Comparison of ENCODE assay signal across 11 mouse cellular contexts in the genomic region with DNA sequence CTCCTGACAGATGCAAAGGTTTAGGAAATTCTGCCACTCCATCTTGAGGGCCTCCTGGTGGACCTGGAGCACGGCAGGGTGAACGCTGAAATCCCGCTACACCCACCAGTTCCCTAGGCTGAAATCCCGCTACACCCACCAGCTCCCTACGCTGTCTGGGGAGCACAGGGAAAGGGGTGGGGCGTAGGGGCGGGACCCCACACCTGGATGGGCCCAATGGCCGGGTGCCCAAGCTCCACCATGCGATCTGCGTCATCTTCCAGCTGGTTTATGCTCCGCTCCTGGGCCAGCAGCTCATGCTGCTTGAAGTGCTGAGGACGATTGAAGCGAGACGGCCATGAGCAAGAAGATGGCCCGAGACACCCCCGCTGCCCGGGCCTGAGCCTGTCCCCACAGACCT. TPM values are rescaled to one million over a fixed set of nuclear protein-coding genes. Genes with fewer than 3 reads are reported as not detected.
DNase-seq lines count a peak whose midpoint lies in the region; ATAC-seq lines count a peak whose summit lies in the region.
"Had no signal": no experiment of that assay in that cellular context is flagged by ENCODE, and none has a peak within 500 bp of the region (broad histone marks: within the 10 kb centered on the region; RNA-seq: fewer than 3 reads in every experiment).

No protein-coding gene starts in this region.

- H3K36me3 ChIP-seq in heart, embryonic 15.5 days = no peaks in the 10 kb centered on the region
- no peaks in the 10 kb centered on the region for H3K36me3 ChIP-seq in forebrain, embryonic 15.5 days
- H3K36me3 ChIP-seq in limb, embryonic 15.5 days = peaks cover 3% of the 10 kb centered on the region; the same call in 1 of the 2 replicates
- H3K36me3 ChIP-seq: liver, embryonic 15.5 days had no signal

- peaks cover 56% of the 10 kb centered on the region for H3K27me3 ChIP-seq in heart, embryonic 15.5 days
- H3K27me3 ChIP-seq in forebrain, embryonic 15.5 days = no peaks in the 10 kb centered on the region
- peaks cover 9% of the 10 kb centered on the region for H3K27me3 ChIP-seq in limb, embryonic 15.5 days

- H3K4me3 ChIP-seq in heart, embryonic 15.5 days = no peak overlapping the region
- no peak overlapping the region for H3K4me3 ChIP-seq in forebrain, embryonic 15.5 days
- no peak overlapping the region for H3K4me3 ChIP-seq in limb, embryonic 15.5 days
- H3K4me3 ChIP-seq: liver, embryonic 15.5 days; myocyte had no signal

- H3K27ac ChIP-seq in heart, embryonic 15.5 days = no peak overlapping the region
- no peak overlapping the region for H3K27ac ChIP-seq in forebrain, embryonic 15.5 days (replicated peaks)
- no peak overlapping the region for H3K27ac ChIP-seq in limb, embryonic 15.5 days
- H3K27ac ChIP-seq: liver, embryonic 15.5 days had no signal

- peak overlapping the region; percentile 33; the same call in 1 of the 2 replicates for H3K9ac ChIP-seq in heart, embryonic 15.5 days
- peak overlapping the region; percentile 19; the same call in 1 of the 2 replicates for H3K9ac ChIP-seq in forebrain, embryonic 15.5 days (replicated peaks)
- 0 out of 2 replicates have a peak overlapping the region, but pooled peaks have one; percentile 10 for H3K9ac ChIP-seq in limb, embryonic 15.5 days
- H3K9ac ChIP-seq: liver, embryonic 15.5 days had no signal

- H3K4me2 ChIP-seq in heart, embryonic 15.5 days = peak overlapping the region; percentile 45
- H3K4me2 ChIP-seq in forebrain, embryonic 15.5 days (replicated peaks) = no peak overlapping the region
- H3K4me2 ChIP-seq in limb, embryonic 15.5 days = peak overlapping the region; percentile 12; the same call in 1 of the 2 replicates
- H3K4me2 ChIP-seq: liver, embryonic 15.5 days had no signal

- DNase-seq in heart, adult 11 months = no peak
- DNase-seq in R1 (ENCODE audit: low read depth, low spot score) = peak; percentile 63
- DNase-seq in right cerebral cortex, postnatal 36 days (ENCODE audit: low spot score in 2 of 2) = no peak
- no peak for DNase-seq in testis, postnatal 14 days (ENCODE audit: low spot score)
- no peak for DNase-seq in spleen, adult 12 weeks (ENCODE audit: low spot score)
- DNase-seq: cerebellum, adult 11 months had no signal

- peaks cover 6% of the 10 kb centered on the region for H3K4me1 ChIP-seq in heart, embryonic 15.5 days (replicated peaks)
- H3K4me1 ChIP-seq in forebrain, embryonic 15.5 days = no peaks in the 10 kb centered on the region
- H3K4me1 ChIP-seq in limb, embryonic 15.5 days = peaks cover 13% of the 10 kb centered on the region
- H3K4me1 ChIP-seq: liver, embryonic 15.5 days had no signal

- ATAC-seq in heart, embryonic 15.5 days (replicated peaks; ENCODE audit: insufficient number of reproducible peaks, insufficient read depth, low FRiP score, low read depth) = no peak
- no peak for ATAC-seq in forebrain, embryonic 15.5 days (replicated peaks)
- ATAC-seq in limb, embryonic 15.5 days (ENCODE audit: insufficient number of reproducible peaks, low FRiP score, low TSS enrichment, low read depth) = no peak

- H3K9me3 ChIP-seq in heart, embryonic 15.5 days (replicated peaks) = no peaks in the 10 kb centered on the region
- no peaks in the 10 kb centered on the region for H3K9me3 ChIP-seq in forebrain, embryonic 15.5 days
- H3K9me3 ChIP-seq in limb, embryonic 15.5 days = no peaks in the 10 kb centered on the region
- H3K9me3 ChIP-seq: liver, embryonic 15.5 days had no signal

- 25% methylated on average over 17 of the region's 17 CpGs for WGBS in heart, embryonic 15.5 days
- WGBS in forebrain, embryonic 15.5 days = 26% methylated on average over 17 of the region's 17 CpGs
- WGBS in limb, embryonic 15.5 days = 23% methylated on average over 17 of the region's 17 CpGs

RNA-seq across cellular contexts. Expression of gene Evpl, which starts 5.5 kb away (rescaled TPM):
- 0.71 and 1.6 TPM in 2 replicates for polyA plus RNA-seq in heart, embryonic 15.5 days (2015; fragmentation: Nextera tagmentation; extraction: Ambion mirVana)
- polyA plus RNA-seq in forebrain, embryonic 15.5 days (2015; fragmentation: Nextera tagmentation; extraction: Ambion mirVana) = 0.19 and 0.33 TPM in 2 replicates
- polyA plus RNA-seq in limb, embryonic 15.5 days (2015; fragmentation: Nextera tagmentation; extraction: Ambion mirVana) = 43.2 and 46.4 TPM in 2 replicates

RNA-seq across cellular contexts. Expression of gene Acox1, which starts 33.6 kb away (rescaled TPM):
- polyA plus RNA-seq in heart, embryonic 15.5 days (2015; fragmentation: Nextera tagmentation; extraction: Ambion mirVana) = 31.4 and 35.4 TPM in 2 replicates
- polyA plus RNA-seq in forebrain, embryonic 15.5 days (2015; fragmentation: Nextera tagmentation; extraction: Ambion mirVana) = 51.3 and 54.5 TPM in 2 replicates
- polyA plus RNA-seq in limb, embryonic 15.5 days (2015; fragmentation: Nextera tagmentation; extraction: Ambion mirVana) = 31.3 and 32.0 TPM in 2 replicates

RNA-seq across cellular contexts. Expression of gene Ten1, which starts 33.8 kb away (rescaled TPM):
- 73.2 and 75.7 TPM in 2 replicates for polyA plus RNA-seq in heart, embryonic 15.5 days (2015; fragmentation: Nextera tagmentation; extraction: Ambion mirVana)
- polyA plus RNA-seq in forebrain, embryonic 15.5 days (2015; fragmentation: Nextera tagmentation; extraction: Ambion mirVana) = 81.5 and 91.7 TPM in 2 replicates
- 80.8 and 86.6 TPM in 2 replicates for polyA plus RNA-seq in limb, embryonic 15.5 days (2015; fragmentation: Nextera tagmentation; extraction: Ambion mirVana)

RNA-seq across cellular contexts. Expression of gene Srp68, which starts 41.6 kb away (rescaled TPM):
- 57.2 and 74.0 TPM in 2 replicates for polyA plus RNA-seq in heart, embryonic 15.5 days (2015; fragmentation: Nextera tagmentation; extraction: Ambion mirVana)
- 68.9 and 71.5 TPM in 2 replicates for polyA plus RNA-seq in forebrain, embryonic 15.5 days (2015; fragmentation: Nextera tagmentation; extraction: Ambion mirVana)
- polyA plus RNA-seq in limb, embryonic 15.5 days (2015; fragmentation: Nextera tagmentation; extraction: Ambion mirVana) = 108 and 109 TPM in 2 replicates

RNA-seq across cellular contexts. Expression of gene Galr2, which starts 48.3 kb away (rescaled TPM):
- 0.19 and 0.20 TPM in 2 replicates for polyA plus RNA-seq in heart, embryonic 15.5 days (2015; fragmentation: Nextera tagmentation; extraction: Ambion mirVana)
- 0.29 TPM in 1 of 2 replicates, not detected in the other for polyA plus RNA-seq in forebrain, embryonic 15.5 days (2015; fragmentation: Nextera tagmentation; extraction: Ambion mirVana)
- 0.41 and 0.62 TPM in 2 replicates for polyA plus RNA-seq in limb, embryonic 15.5 days (2015; fragmentation: Nextera tagmentation; extraction: Ambion mirVana)
- polyA plus RNA-seq: liver, embryonic 15.5 days had no signal

Comparison
In these comparisons a context has a peak if more than half of its experiments do, and no peak if none do; other contexts are left out.
1. RNA of gene Evpl, which starts 5.5 kb away (polyA plus RNA-seq): 43.2 to 46.4 TPM in limb, embryonic 15.5 days; 0.71 to 1.6 TPM in heart, embryonic 15.5 days and 0.19 to 0.33 TPM in forebrain, embryonic 15.5 days; every median in the first group is over 10 times any median in the second.
2. Peak in every context shown above with its lines, with median percentiles within 50 percentile points of each other: H3K9ac ChIP-seq.